Mouse (Mus musculus): ENCODE measurements around the gene Hagh.
A peak's percentile ranks its signal among the peaks of the same experiment; 100 is the strongest.

Gene Hagh

GRCm38 (mm10) chr17:24886932-24887271, 47.0 kb downstream of the Hagh start:
- DNase-seq = no peak

GRCm38 (mm10) chr17:24887291-24888080, 47.5 kb downstream of the Hagh start:
- no peak for DNase-seq

GRCm38 (mm10) chr17:24888862-24889261, 48.9 kb downstream of the Hagh start:
- DNase-seq = no peak

DNA sequence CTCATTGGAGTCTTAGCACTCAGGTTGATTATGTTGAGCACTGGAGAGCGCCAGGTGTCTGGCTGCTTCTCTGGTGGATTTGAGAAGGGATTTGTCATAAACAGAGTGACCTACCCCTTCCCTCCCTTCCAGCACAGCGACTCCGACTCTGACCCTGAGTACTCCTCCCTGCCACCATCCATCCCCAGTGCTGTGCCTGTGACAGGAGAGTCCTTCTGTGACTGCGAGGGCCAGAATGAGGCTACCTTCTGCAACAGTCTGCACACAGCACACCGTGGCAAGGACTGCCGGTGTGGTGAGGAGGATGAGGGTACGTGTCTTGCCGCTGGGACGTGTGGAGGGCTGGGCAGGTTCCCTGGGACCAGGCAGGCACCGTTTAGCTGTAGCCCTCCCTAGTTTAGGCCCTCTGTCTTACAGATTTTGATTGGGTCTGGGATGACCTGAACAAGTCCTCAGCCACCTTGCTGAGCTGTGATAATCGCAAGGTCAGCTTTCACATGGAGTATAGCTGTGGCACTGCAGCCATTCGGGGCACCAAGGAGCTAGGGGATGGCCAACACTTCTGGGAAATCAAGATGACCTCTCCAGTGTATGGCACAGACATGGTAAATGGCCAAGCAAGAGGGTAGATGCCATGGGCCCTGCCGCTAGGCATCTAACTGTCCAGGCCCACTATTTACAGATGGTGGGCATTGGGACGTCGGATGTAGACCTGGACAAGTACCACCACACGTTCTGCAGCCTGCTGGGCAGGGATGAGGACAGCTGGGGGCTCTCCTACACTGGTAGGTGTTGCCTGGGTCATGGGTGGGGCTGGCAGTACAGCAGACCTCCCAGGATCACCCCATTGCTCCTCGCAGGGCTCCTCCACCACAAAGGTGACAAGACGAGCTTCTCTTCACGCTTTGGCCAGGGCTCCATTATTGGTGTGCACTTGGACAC, 50.5 kb downstream of the Hagh start:
- DNase-seq = no peak

GRCm38 (mm10) chr17:24891321-24891720, 51.4 kb downstream of the Hagh start:
- no peak for DNase-seq

DNA sequence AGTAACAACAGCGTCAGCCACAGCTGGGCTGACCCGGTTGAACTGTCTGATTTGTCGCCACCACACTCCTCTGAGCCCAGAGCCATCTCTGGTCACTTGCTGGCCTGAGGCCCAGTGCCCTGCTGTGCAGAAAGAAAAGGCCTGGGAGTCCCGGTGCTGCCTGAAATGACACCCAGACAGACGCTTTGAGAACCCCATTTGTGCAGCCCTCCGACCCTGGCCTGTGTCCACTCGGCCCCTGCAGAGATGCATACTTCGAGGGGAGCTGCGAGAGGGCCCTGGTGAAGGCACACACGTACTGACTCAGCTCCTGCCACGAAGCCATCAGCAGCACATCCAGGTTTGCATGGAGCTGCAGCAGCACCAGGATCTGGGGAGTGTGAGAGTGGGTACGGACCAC, 52.8 kb downstream of the Hagh start:
- DNase-seq = no peak

- no peak for DNase-seq
These were observed 53.3 kb downstream of the Hagh start for GRCm38 (mm10) chr17:24893276-24893675.

DNA sequence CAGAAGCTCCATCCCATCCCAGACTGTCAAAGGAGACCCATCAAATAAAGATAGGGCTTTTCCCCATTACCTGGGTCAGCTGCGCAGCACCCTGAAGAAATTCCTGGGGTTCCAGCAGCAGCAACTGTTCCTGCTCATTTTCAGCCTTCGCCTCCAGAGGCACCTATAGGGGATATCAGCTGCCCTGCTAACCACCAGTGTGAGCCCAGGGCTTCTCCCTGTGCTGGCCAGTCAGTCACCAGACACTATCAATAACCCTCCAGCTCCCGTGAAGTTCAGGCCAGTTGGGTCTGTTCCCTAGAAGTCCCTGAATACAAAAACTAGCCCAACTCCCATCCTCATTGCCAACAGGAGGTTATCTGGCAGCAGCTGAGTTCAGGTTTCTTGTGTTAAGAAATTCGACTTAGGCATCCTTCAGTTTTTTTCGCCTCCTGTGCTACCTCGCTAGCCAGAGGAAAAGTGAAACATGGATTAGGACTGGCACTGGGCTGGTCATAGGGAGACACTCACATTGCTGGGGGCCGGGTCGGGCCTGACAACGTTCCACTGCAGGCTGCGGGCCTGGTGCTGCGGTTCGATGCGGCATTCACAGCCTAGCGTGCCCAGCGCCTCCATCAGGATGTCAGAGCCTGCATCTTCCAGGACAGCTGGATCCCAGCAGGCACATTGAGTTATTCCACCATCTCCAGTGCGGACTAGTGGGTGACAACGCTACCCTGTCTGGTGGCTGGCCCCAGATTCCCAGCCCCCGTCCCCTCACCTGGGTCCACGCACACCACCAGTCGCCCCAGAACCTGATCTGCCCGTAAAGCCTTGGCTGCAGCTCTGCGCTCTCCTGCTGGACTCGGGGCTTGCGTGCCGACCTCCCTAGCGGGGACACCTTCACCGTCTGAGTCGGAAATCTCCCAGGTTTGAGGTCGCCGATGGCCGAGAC, 54.4 kb downstream of the Hagh start:
- DNase-seq = peak; percentile 38

DNA sequence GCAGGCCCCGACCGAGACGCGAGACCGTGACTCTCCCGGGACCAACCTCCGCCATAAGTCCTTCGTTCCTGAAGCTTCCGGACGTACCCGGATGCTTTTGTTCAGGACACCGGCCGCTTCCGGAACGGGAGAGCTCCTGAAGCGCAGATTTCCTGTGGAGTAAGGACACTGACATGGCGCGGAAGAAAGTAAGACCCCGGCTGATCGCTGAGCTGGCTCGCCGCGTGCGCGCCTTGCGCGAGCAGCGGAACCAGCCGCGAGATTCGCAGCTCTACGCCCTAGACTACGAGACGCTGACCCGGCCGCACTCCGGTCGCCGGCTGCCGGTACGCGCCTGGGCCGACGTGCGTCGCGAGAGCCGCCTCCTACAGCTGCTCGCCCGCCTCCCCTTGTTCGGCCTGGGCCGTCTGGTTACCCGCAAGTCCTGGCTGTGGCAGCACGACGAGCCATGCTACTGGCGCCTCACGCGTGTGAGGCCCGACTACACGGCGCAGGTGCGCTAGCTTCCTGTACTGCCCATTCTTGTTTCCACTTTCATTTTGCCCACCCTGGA, 55.1 kb downstream of the Hagh start, which contains the start of the genes Eme2 and Mrps34:
Gene Eme2 (minus strand): TSS at position 93 of the 553 bp plus-strand sequence.
Gene Mrps34 (plus strand): TSS at position 122 of the 553 bp plus-strand sequence.
- DNase-seq = peak; percentile 84

DNA sequence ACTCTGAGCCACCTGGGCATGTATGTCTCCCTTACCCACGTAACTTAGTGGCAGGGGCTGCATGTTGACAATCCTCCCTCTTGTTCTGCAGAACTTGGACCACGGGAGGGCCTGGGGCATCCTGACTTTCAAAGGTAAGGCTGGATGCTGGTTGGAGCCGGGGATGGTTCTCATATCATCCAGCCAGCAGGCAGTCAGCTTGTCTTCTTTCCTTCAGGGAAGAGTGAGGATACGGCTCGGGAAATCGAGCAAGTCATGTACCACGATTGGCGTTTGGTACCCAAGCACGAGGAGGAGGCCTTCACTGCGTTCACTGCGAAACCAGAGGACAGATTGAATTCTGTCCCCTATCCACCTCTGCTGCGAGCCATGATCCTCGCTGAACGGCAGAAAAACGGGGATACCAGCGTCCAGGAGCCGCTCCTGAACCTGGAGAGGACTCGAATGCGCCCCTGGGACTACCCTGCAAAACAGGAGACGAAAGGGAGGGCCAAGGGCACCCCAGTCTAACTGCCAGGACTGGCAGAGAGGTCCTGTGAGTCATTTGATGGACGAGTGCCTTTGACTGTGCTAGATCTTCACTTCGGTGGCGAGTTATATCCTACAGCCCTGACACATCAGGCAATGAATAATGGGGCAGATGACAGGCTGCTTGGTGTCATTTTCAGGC, 55.8 kb downstream of the Hagh start:
- no peak for DNase-seq

GRCm38 (mm10) chr17:24896241-24896992, 56.5 kb downstream of the Hagh start, which contains the start of gene Nme3:
Nme3 (plus strand) TSS chr17:24896500.
- DNase-seq = peak; percentile 93

- no peak for DNase-seq
These were observed 57.0 kb downstream of the Hagh start for GRCm38 (mm10) chr17:24896993-24897269.

DNA sequence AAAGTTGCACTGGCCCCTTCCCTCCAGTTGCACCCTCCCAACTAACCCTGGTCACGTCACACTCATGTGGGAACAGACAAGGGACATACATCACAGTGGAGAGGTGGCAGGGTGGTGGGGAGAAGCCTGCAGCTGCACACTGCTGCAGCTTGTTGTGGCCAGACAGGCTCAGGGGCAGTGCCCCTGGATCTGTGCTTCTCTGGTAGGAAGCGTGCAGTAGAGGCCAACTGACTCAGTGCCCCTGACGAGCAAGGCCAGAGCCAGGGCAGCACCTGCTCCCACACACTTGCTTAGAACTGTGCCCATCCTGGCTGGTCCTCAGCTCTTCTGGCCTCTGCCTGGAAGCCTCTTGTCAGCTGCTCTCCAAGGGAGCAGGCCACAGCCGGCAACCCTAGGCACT, 57.7 kb downstream of the Hagh start:
- no peak for DNase-seq

- no peak for DNase-seq
These were observed 58.3 kb downstream of the Hagh start for GRCm38 (mm10) chr17:24898041-24898854.

- DNase-seq = no peak
These were observed 59.2 kb downstream of the Hagh start for GRCm38 (mm10) chr17:24899153-24899552.

DNA sequence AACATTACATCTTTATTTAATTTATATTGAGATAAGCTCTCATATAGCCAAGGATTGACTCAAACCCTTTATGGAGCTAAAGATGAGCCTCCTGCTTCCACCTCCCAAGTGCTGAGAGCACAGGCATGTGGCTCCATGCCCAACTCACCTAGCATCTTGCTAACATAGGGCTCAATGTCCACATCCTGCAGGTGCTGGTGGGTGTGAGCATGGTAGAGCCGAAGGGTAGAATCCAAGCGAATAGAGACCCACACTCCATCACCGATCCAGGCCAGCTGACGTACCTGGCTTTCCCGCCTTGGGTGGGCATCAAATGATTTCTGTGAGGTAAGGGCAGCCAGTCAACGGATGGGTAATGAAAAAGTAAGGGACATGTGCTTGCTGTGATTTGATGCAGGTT, 60.1 kb downstream of the Hagh start:
- no peak for DNase-seq

DNA sequence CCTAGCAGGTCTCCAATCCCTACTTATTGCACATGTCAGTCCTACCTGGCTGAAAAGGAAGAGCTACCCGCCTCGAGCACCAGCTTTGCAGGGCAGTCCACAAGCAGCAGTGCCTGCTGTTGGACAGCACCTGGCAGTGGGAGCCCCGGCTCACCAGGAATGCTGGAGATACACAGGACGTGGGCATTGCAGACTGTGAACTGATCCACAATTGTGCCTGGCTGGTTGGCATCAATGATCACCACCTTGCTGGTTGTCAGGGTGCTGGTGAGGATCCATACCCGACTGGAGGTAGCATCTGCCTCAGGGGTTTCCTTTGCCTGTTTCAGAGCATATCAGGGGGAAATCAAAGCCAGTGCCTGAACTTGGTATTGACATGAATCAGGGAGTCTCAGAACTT, 62.2 kb downstream of the Hagh start:
- no peak for DNase-seq

- DNase-seq = peak; percentile 85
These were observed 62.9 kb downstream of the Hagh start for GRCm38 (mm10) chr17:24902671-24903474.

DNA sequence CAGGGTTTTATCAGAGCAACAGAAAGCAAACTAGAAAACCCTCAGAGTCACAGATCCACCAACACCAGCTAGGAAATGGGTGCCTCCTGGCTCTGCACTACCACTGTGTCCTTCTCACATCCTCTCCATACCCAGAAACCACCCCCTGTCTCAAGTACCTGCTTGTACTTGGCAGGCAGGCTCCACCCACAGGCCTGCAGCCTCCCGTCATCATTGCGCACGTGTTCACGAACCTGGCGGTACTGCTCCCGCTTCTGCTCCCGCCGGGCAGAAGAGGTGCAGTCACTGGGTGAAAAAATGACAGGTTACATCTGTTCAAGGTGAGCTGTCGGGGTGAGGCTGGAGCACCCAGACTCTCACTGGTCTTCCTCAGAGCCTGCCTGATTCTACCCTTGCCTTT, 63.8 kb downstream of the Hagh start:
- DNase-seq = peak; percentile 56
